Mouse (Mus musculus) lung, postnatal 10 days (tissue): ENCODE measurements around the gene Atp9a.
A peak's percentile ranks its signal among the peaks of the same experiment; 100 is the strongest.

Source experiments
- DNase-seq: peaks from one replicate; pipeline ENCODE4 v3.0.0; 2021

Gene Atp9a

DNA sequence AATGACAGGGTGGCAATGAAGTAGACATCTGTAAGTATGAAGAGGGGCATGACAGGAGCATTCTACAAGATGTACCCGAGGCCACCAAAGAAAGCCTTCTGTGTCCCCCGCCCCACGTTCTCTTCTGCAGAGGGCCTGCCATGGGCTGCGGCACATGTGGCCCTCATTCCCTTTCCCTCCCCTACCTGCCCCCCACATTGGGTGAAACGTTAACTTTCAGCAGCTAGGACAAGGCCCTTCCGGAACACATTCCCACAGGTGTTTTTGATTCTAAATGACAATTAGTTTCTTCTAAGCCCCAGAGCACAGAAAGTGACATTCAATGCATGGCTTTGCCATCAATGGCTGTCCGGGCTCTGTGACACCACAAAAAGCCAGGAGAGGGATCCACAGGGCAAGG is 107.3 kb downstream of the Atp9a start:
- DNase-seq, result no peak

DNA sequence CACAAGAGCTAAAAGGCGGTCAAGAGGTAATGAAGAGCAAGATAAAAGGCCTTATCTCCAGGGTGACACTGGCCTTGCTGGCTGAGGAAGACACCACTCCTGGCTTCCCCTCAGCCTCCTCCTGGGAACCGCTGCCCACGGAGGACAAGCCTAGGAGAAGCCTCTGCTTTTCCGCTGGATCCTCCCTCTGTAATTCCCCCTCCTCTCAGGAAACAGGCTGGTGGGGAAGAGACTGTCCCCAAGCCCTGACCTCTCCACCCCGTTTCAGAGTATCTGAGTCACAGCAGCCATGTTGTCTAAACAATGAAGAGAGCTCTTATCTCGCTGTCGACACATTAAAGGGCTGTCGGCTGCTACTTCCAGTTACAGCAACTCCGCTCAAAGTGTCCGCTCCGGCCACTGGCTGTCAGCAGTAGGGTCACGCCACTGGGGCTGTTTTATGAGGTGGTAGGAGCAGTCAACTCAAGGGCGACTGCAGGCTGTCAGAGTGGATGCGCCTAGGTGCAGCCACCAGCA is 108.8 kb downstream of the Atp9a start:
- DNase-seq, result peak; percentile 27

DNA sequence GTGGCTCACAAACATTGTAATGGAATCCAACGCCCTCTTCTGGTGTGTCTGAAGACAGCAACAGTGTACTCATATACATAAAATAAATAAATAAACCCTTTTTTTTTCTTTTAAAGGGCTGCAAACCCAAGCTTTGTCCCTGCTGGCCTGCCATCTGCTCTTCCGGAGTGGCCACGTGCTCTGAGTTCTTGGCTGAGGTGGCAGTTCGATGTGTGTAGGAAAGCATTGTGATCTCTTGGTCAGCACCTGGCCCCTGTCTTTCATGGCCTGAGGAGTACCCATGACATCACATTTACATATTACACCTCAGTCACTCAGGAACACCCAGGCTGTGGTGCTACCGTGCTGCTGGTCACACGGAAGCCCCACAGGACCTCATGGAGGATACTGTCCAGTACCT is 109.7 kb downstream of the Atp9a start:
- no peak for DNase-seq

DNA sequence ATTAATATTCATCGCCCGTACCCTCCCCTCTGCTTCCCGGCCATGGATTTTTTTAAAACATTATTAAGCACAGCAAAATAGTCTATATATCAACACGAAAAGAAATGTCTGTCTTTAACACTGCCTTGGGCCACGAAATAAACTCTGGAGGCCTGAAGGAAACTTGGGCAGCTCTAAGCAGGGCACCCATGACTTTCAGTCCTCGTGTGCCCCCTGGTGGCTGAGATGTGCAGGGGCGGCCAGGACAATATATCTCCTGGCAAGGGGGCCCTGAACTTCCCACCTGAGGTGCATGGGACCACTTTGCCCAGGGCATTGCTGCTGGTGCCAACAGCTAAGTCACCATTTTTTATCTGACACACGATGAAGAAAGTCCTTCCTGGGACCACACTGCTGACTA is 113.4 kb downstream of the Atp9a start:
- peak; percentile 86 for DNase-seq

DNA sequence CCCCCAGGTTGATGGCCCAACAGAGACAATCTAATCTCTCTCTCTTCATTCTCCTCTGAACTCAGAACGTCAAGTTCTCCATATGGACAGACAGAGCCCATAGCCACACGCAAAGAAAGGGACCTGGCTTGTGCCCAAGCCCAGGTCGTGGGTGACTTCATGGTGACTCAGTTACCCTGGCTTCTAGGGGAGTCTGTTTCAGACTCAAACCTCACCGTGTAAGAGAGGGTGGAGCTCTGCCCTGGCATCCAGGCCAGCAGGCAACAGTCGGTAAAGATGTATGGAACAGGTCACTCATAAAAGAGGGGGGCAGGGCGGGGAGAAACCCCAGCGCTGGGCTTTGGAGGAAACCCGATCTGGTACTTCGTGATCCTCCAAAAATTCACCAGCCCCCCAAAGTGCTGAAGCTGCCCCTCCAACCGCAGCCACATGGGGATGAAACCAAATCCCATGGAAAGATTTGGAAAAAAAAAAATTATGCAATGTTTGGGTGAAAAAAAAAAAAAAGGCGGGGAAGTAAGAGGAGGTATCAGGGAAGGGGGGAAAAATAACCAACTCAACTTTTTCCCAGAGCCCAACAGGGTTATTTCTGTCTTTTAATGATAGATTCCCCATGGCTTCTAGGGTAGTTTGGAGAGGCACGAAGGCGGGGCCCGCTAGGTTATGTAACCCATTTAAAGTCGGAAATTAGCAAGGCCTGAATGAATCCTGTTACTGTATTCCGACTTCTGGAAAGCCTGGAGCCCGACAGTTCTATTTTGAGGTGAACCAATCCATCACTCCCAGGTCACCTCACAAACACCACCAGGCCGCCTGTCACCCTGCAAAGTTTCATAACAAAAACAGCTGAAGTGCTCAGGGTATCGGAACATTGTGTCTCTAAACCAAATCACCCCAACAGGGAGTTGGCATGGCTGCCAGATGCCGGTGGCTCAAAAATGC is 114.1 kb downstream of the Atp9a start:
- DNase-seq, result no peak

DNA sequence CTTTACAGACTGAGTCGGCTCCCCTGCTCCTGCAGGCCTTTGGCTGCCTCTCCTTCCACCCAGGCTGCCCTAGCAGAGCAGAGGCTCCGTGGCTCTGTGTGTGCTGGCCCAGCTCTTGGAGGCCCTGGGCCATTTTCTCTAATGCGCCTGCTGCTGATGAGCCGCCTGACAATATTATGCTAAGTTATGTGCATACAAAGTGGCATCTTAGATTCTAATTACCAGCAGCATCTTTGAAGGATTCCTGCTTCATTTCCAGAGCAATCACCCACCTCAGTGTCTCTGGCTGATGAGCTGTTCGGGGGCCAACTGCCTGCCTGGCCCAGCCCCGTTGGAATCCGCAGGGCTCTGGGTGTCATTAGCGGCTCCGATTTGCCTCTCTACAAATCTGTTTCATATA is 115.8 kb downstream of the Atp9a start:
- DNase-seq, result no peak

DNA sequence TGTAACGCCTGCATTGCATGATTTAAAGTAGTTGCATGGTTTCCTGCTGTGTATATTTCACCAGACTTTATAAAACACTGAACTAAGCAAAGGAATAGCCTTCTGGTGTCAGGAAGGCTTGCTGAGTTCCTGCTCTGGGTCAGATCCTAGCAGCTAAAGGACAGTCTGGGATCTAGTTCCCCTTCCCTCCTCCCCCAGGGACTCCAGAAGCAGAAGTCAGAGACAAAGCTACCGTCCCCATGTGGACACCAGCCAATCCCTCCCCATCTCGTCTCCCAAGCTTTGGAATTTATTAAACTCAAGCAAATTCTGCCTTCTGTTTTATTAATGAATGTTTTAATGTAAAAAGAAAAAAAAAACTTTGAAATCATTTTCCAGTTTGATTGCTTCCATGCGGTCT is 117.1 kb downstream of the Atp9a start:
- DNase-seq, result no peak

DNA sequence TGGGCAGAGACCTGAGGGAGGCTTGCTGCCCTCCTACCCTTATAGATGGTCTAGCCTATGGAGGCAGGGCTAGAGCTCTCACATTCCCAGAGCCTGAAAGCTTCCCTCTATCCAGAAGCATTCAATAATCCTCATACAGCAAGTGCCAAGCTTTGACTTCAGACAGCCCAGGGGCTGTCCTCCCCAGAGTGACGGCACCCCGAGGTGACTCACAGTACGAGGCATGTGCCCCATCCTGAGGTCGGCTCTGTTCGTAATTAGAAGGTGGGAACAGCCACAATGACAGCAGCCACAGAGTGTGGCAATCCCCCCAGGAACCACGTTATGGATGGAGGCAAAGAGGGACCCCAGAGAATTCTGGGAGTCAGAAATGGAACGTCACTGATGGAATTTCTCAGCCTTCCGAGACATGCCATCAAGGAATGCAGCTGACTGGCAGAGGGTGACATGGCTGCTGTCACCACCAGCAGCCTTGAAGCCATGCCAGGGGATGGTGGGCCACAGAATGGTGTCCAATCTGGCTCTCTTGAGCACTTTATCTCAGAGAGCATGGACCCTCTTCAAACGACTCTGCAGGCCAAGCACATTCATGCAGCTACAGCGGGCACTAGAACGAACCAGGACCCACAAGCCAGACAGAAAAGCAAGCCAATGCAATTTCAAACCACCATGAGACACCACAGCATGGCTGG is 121.0 kb downstream of the Atp9a start:
- DNase-seq, result no peak

DNA sequence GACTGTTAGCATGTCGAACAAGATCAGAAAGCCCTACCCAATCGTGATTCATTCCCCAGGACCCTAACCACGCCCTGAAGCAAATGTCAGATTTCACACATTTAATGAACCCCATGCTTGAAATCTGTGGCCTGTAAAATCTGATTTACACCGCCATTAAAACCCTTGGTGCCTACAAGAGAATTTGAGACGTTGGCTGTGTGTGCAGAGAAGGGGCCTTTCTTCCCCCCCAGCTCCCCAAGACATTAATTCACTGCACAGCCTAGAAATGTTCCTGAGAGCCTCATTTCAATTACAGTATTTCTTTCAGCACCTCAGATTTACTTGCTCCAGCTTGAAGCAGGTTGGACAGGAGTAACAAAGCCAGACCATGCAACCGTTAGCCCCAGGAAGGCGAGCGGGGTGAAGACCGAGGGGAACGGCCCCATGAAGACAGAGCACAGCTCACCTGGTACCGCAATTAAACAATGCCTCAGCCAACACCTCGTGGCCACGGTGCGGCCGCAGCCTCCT is 123.9 kb downstream of the Atp9a start:
- no peak for DNase-seq

DNA sequence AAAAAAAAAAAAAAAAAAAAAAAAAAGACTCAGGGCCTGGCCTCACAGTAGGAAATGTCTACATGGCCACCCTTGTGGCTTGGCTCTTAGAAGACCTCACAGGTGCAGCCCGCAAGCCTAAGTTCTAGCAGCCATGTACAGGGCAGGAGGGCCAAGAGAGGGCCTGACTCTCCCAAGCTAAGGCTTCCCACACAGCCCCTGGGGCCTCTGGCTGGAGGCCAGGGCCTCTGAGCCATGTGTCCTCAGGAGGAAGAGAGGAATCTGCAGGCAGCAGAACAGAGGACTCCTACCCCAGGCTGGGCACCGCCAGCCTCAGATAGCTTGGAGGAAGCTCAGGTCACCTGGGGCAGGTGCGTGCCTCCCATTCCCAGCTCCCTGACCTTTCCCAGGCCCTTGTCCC is 127.0 kb downstream of the Atp9a start:
- DNase-seq, result no peak

DNA sequence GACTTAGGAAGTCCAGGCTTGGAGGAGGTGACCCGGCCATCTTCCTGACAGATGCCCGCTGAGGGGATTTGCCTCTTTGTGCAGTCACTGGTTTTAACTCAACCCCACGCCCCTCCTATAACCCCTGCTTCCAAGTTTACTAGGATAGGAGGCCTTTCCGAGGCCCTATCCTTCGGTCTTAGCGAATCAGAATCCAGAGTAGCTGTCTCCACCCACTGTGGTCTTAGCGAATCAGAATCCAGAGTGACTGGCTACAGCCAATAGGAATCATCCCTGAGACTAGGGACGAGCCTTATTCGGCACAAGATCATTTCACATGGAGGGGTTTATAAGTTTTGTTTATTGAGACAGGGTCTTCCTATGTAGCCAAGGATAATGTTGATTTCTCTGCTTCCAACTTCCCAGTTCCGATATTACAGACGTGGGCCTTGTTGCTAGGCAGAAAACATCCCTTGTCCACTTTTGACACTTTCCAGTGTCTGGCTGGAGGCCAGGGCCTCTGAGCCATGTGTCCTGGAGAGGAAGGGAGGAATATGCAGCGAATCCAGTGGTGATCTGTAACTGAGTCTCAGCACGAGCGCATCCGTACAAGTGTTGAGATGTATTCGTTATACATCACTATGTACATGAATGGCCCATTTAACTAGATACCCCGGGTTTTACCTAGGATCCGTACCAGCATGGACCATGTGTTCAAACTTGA is 127.9 kb downstream of the Atp9a start:
- peak; percentile 61 for DNase-seq

DNA sequence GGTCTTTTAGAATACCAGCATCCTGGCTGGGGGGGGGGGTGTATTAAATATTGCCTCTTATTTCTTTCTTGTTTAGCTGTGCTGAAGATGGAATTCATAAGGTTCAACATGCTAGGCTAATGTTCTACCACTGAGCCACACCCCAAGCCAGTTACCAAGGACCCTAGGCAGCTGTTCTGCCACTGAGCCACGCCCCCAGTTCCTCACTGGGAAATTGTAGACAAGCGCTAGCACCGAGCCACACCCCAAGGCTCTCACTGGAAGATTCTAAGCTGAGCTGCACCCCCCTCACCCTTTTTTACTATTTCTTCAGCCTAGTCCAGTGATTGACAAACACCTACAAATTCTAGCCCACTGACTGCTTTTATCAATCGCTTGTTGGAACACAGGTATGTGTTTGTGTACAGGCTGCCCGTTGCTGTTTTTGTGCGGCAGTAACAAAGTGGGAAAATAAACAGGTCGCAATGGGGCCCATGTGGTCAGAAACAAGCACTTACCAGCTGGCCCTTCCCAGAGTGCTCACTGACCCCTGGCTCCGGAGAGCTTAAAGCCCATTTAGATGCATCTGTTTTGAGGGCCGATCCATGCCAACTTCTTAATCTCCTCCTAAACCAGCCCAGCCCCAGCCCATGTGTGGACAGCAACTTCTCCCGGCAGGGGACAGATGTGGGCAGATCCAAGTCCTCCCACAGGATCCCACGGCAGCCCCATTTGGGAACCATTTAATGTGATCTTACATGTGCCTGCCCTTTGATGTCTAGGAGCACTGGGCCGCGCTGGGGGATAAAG is 128.9 kb downstream of the Atp9a start:
- peak; percentile 28 for DNase-seq

DNA sequence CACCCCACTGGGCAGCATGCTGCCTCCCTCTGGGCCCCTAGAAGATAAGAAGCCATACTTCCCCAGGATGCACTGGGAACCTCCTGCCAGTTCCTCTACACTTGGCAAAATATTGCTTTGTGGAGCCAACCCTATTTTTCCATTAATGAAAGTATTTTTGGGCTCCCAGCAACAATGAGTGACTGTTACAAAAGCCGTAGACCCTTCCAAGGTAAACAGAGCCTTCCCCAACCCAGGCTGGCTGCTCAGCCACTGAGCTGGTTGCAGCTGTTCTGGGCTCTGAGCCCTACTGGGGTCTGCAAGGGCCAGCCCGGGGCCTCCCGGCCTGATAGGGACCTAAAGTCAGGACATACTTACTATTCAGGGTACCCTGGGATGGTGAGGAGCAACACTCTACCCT is 131.3 kb downstream of the Atp9a start:
- no peak for DNase-seq

DNA sequence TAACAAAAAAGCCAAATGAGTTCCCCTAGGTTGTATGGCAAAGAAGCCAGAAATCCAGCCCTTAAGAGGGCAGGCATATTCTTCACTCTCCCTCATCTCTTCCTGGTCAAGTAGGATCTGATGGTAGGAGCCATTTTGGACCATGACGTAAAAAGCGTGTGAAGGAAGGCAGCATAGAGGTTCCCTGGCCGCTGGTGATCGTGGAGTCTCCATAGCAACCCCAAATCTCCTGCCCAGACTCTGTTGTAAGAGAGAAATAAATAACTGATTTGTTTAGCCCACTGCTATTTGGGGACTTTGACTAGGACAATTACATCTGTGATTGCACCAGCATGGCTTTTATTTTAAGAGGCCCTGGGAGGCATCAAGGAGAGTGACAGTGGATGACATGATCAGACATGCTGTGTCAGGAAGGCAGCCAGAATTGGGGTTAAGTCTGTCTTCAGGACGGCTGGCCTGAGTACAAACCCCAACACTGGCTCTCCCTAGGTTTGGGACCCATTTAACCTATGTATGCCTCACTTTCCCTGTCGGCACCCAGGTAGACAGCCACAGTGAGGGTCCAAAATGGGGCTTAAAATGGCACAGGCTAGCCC is 132.5 kb downstream of the Atp9a start:
- DNase-seq, result no peak

DNA sequence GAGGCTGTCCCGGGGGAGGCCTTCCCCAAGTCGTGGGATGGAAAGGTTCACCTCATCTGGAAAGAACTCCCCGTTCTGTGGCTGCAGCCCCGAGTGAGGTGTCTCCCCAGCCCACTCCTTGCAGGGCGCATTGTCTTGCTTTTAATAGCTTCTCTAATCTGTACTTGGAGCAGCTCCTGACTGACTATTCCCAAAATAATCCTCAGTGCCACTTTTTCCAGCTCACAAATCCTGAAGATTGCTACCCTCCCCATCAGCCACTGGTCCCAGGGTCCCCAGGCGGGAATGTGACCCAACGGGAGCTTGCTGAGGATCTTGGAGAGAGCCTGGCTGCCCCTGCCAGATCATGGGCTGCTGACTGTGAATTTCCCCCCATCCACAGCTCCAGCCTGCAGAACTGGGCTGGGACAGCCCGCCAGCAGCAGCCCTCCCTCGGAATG is 134.1 kb downstream of the Atp9a start:
- DNase-seq, result peak; percentile 41

DNA sequence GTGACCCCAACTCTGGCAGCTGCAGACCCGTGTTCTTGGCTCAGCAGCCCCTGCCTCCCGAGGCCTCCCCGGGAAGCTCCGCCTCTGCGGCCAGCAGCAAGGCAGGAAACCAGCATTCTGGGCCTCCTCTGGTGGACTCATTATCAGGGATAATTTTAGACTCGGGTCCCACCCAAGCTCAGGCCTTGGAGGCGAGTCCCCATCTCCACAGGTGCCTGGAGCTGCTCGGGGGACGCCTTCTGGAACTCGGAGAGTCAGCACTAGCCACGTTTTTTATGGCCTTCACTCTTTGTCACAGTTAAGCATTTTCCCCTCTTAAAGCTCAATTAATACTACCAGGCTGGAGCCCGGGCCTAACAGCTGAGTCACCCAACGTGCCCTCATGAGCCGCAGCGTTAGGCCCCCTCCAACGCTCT is 137.5 kb downstream of the Atp9a start:
- DNase-seq, result peak; percentile 33

DNA sequence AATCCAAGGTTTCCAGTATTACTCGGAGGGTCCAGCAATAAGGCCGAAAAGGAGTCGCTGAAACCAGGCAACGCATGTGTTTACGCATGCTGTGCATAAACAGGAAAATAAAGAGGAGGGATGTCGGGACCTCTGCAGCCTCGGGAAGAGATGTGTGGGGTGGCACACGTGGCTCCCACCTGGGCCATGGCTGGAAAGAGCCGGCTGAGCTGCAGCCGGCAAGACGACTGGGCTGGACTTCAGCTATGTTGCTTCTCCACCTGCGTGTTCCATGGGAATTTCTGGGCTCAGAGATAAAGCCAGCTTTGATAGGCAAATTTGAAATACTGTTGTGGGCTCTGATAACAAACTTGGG is 139.8 kb downstream of the Atp9a start:
- DNase-seq, result no peak

DNA sequence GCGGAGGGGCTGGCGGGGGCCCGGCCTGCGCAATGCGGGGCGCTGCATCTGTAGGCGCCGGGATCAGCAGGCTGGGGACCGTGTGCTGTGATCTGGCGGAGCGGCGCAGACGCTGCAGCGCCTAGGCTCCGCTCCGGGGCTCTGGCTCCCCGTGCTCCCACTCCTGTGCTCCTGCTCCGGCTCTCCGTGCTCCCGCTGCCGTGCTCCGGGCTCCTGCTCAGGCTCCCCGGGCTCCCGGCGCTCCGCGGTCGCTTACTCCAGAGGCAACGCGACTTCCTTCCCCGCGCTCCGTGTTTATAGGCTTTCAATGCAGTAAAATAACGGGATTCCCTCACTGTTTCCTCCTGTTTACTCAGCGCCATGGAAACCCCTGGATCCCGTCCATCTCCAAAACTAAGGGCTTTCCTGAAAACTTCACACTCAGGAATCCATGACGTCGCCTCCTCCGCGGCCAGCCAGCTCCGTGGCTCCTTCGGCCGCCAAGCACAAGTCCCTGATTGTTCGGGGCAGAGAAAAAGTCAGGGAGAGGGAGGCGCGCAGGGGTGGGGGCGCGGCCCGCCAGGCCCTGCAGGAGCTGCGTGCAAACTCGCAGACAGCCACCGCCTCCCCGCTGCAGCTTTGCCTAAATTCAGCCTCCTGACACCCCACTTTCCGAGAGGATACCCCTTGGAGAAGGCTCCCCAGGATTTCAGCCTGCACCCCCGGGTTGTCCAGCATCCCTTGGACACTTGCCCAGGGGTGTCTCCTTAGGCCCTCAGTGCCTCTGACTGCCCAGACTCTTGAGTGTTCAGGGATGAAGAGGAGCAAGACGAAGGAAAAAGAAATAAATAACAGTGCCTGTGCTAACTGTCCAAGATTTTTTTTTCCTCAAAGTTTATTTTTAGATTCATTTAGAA is 140.5 kb downstream of the Atp9a start, which contains the start of gene Nfatc2:
Gene Nfatc2 (minus strand): TSS at position 167 of the 896 bp plus-strand sequence.
- DNase-seq, result peak; percentile 95

DNA sequence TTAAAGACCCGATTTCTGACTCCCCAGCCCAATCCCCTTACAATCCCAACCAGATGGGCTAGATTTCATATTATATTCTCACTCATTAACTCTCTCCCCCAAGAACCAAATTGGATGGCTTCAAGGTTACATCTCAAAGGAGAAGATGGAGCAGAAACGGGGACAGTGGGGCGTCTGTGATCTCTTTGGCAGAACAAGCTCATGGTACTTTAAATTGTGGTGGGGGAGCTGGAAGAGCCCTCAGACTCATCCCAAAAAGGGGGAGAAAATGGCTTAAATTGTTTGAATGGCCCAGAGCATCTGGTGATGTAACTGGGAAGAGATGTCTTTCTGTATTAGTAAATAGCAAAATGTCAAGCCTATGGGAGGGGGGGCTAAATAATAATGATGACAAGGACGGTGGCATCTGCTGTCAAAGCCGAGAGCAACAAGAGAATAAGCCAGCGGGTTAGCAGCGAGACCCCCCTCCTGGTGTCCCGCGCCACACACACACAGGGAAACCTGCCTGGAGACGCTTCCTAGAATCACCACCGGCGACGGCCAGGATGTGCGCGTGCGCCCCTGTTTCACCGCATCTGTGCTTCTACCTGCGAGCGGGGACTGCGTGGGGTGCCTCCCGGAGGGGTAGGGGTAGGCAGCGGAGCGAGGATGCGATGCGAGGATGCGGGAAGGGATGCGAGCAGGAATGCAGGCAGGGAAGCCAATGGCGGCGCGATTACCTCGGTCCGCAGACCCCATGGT is 141.3 kb downstream of the Atp9a start:
- no peak for DNase-seq

DNA sequence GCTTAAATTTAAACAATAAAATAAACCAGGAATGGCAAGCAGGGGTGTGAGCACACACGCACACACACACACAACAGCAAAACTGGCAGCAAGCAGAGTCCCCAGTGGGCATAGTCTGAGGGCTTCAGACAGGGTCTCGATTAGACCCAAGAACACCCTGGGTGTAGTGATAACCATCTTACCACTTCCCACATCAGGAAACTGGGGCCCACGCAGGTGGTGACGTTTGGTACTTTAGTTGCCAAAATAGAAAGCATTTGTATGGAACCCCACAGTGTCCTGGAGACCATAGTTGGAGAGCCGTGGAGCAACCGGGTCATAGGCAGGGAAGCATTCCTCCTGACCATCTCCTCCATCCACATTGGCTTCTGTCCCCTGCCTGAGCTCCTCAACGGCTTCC is 146.5 kb downstream of the Atp9a start:
- DNase-seq, result no peak
